Mouse (Mus musculus) thymus, adult 2 months (tissue): ENCODE measurements around the gene Sema4g.

Experiments
- CTCF ChIP-seq: fragments of 200-500 bp; IDR thresholded peaks from 2 replicates; pipeline ENCODE4 v1.5.1; 2012; ENCODE audit warnings: mild to moderate bottlenecking, control low read depth, low read length, moderate library complexity, borderline replicate concordance; ENCODE audit not compliant: control insufficient read depth, poor library complexity, insufficient read depth; ENCODE audit errors: extremely low read depth
- POLR2A ChIP-seq: fragments of 200-500 bp; IDR thresholded peaks from 2 replicates; pipeline ENCODE4 v1.6.1; 2012; ENCODE audit warnings: mild to moderate bottlenecking, low read length, control low read depth, moderate library complexity; ENCODE audit not compliant: control insufficient read depth, poor library complexity, insufficient read depth; ENCODE audit errors: extremely low read depth

GRCm38 (mm10) chr19:45007425-45008191 lies 18.7 kb downstream of the Sema4g start:
- no peak for TF ChIP-seq CTCF
- no peak for TF ChIP-seq POLR2A
